Mouse (Mus musculus) Patski (cell line): ENCODE measurements around the gene Hsd17b11. TPM values are rescaled to one million over a fixed set of nuclear protein-coding genes. Genes with fewer than 3 reads are reported as not detected.

Source experiments
- ATAC-seq: fragments of 100-300 bp; one replicate; pipeline ENCODE4 v1.8.0; 2021
- CTCF ChIA-PET: fragments of 350-600 bp; sonication (Branson Sonifier 250); formaldehyde crosslinking; loops from one replicate; lab custom pipeline; 2022; ENCODE audit warnings: inconsistent platforms; lab: Charles Lee
- POLR2A ChIA-PET: fragments of 350-600 bp; sonication (Branson Sonifier 250); formaldehyde crosslinking; loops from one replicate; lab custom pipeline; 2022; ENCODE audit warnings: antibody characterized with exemption, inconsistent platforms; lab: Charles Lee
- DNase-seq: peaks from one replicate; pipeline ENCODE4 v3.0.0-alpha.2; 2011; ENCODE audit warnings: low read depth, low spot score
- H3K27me3 ChIP-seq: fragments of 371-371 bp; one replicate; pipeline ENCODE4 v1.5.1; 2021
- CTCF ChIP-seq: fragments of 100-300 bp; IDR thresholded peaks from one replicate; pipeline ENCODE4 v1.5.1; 2021
- in situ Hi-C: fragments of 300-500 bp; cut with MboI; formaldehyde crosslinking; loops from 3 replicates; pipeline ENCODE4 v1.11.1; 2018; ENCODE audit warnings: low pct_unique_long_range_greater_than_20kb, mixed read lengths
- polyA plus RNA-seq: library from polyadenylated mRNA; unstranded; gene quantifications from one replicate; pipeline ENCODE4 v1.2.3, GENCODE M21; 2021

Gene Hsd17b11
- polyA plus RNA-seq, 1 experiment from 2014 or later: 14.3 TPM

DNA sequence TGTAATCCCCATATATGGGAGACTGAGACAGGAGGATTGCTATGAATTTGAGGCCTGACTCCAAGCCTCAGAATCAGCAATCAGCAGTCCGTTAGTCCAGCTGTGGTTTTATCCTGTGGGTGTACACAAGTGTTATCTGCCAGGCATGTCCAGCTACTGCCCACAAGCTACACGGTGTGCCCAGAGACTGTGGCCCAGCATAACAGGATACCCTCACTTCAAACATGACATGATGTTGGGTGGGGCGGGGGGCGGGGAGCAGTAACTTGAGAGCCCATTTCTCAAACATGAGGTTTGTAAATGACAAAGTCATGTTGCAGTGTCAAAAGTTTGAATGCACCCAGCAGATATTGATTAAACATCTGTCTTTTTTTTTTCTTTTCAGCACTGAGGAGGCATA, 34.1 kb upstream of the Hsd17b11 start:
- no peak for TF ChIP-seq CTCF
- ChIA-PET POLR2A (interaction anchor here (0.6 kb wide), 1 partner anchor 402 kb away, joined by 3 read pairs; no protein-coding TSS in a partner anchor), CTCF (interaction anchor here (1.0 to 2.1 kb wide), 4 partner anchors 14 to 60 kb away, joined by 3 to 13 read pairs (median 3); no protein-coding TSS in a partner anchor)
- no peak for DNase-seq
- H3K27me3 ChIP-seq: no peaks in the 10 kb centered on the region
- in situ Hi-C loops: no loop called here
- ATAC-seq: no peak

DNA sequence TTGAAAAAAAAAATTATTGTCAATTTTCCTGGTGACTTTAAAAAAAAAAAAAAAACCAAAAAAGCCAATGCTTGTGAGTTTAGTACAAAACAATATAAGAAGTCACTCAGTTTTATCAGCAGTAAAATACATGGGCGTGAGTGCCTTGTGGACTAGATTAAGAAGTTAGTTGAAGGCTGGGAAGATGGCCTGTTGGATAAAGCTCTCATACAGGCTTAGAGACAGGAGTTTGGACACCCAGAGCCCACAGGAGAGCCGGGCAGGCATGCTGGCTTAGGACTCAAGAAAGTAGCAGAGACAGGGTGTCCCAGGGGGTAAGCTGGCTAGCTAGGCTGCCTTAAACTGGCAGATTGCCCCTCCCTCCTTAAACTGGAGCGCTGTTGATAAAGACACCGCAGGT, 33.2 kb upstream of the Hsd17b11 start:
- DNase-seq (no peak), ATAC-seq (no peak)
- in situ Hi-C loops: no loop called here
- ChIA-PET CTCF (interaction anchor here (2.1 kb wide), 1 partner anchor 19 kb away, joined by 13 read pairs; no protein-coding TSS in a partner anchor), POLR2A (interaction anchor here (0.6 kb wide), 1 partner anchor 403 kb away, joined by 3 read pairs; no protein-coding TSS in a partner anchor)
- H3K27me3 ChIP-seq: no peaks in the 10 kb centered on the region
- no peak for TF ChIP-seq CTCF

DNA sequence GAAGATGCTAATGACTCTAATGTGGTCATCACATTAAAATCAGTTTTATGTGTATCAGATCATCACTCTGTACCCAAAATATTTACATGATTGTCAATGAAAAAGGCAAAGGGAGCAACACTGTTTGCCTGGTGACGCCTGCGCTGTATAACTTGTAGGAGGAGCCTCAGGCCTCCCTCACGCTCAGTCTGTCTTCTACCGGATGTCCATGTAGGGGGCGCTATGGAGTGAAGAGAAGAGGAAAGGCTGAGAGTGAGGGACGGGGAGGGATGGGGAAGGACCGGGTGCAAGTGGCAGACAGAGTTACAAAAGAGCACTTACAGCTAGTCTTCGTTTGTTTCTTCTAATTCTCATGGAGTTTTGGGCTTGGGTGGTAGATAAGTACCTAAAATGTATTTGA, 31.2 kb upstream of the Hsd17b11 start:
- TF ChIP-seq CTCF: peak; percentile 52
- no peak for ATAC-seq
- ChIA-PET POLR2A (no interaction called here), CTCF (interaction anchor here (1.1 kb wide), 1 partner anchor 53 kb away, joined by 4 read pairs; no protein-coding TSS in a partner anchor)
- no peak for DNase-seq
- no peaks in the 10 kb centered on the region for H3K27me3 ChIP-seq
- in situ Hi-C loops: no loop called here

GRCm38 (mm10) chr5:104048139-104048538, 26.4 kb upstream of the Hsd17b11 start:
- DNase-seq: no peak
- no peak for ATAC-seq
- no peak for TF ChIP-seq CTCF
- in situ Hi-C loops: loop anchor here (10.0 kb wide), 1 partner anchor 407 kb away; the partner anchor contains the start of gene Pkd2
- CTCF ChIA-PET: interaction anchor here (1.0 to 3.1 kb wide), 7 partner anchors 9 to 288 kb away, joined by 3 to 13 read pairs (median 4); partner anchors contain the start of gene Gm17660
- POLR2A ChIA-PET: no interaction called here
- no peaks in the 10 kb centered on the region for H3K27me3 ChIP-seq

DNA sequence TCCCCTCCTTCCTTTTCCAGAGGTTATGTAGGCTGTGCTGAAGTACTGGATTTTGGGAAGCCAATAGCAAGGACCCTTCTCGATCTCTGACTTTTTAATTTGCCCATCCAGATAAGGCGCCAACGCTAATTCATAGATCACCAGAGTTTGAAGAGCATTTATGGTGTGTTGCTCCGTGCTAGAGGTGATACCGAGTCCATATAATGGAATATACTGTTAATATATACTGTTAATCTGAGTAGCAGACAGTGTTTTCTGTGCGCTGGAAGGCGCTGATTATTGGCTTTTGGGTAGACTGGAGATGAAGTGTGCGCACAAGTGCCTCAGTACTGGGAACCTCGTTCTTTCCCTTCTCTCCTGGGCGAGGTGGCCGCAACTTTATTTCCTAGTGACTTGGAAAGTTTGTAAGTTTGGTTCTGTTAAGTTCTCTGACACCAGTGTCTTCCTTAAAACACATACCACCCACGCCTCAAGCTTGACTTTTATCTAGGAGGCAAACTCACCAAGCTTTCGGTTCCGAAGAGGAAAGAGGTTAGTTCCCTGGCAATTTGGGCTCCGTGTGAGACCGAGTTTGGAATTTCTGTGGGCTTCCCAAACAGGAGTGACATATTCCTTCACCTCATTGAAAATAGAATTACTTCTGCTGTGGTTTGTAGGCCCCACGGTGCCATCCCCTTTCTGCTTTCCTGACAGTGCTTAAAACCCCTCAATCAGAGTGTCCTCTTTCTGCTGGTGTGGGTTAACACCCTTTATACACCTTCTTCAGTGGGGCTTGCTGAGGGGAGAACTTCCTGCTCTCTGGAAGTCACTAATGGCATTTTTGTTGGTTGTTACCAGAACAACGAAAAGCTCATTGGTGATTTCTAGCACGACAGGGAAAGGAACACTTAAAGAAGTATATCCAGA, 25.7 kb upstream of the Hsd17b11 start:
- no peak for DNase-seq
- in situ Hi-C loops: loop anchor here (10.0 kb wide), 1 partner anchor 407 kb away; the partner anchor contains the start of gene Pkd2
- no peak for TF ChIP-seq CTCF
- ChIA-PET CTCF (interaction anchor here (1.0 to 3.1 kb wide), 7 partner anchors 8 to 288 kb away, joined by 3 to 13 read pairs (median 4); partner anchors contain the start of gene Gm17660), POLR2A (no interaction called here)
- ATAC-seq: peak; percentile 42
- no peaks in the 10 kb centered on the region for H3K27me3 ChIP-seq

DNA sequence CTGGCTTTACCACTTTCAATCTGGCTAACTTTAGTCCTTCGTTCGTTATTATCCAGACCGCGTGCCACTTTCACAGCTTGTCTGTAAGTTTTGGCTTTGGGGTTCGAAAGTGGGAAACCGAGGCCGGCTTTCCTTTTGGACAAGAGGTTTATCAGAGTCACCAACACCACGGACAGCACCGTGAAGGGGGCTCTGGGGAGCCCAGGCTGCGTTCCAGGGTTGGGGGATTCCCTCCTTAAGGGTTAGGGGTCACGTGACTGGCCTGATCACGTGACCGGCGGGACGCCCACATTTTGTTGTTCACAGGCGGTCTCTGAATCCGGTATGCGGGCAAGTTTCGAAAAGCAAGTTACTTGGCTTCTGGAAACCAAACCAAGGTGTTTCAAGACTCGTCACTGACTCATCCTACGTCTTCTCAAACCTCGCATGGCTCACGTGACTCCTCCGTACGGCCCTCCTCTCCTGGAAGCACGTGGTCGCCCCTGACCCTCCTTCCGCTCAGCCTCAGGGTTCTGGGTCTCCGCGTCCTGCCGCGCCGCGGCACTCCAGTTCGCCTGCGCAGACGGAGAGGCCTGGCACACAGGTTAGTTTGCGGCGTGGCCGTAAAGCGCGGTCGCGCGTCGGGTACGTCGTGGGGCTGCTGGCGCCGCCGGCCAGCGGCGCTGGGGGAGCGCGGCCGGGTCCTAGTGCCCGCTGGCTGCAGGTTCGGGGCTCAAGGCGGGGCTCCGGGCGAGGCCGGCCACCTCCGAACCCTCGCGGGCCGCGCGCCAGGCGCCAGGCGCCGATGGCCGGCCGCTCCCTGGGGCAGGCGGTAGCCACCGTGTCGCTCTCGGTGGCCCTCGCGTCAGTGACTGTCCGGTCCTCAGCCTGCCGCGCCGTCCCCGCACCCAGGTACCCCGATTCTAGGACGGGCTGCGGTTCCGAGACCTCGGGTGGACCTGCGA, 24.8 kb upstream of the Hsd17b11 start, which contains the start of gene Nudt9:
Nudt9 (plus strand) TSS at position 51 of the 944 bp plus-strand sequence.
- in situ Hi-C loops: loop anchor here (10.0 kb wide), 1 partner anchor 408 kb away; the partner anchor contains the start of gene Pkd2
- DNase-seq: peak; percentile 95
- peak; percentile 95 for ATAC-seq

DNA sequence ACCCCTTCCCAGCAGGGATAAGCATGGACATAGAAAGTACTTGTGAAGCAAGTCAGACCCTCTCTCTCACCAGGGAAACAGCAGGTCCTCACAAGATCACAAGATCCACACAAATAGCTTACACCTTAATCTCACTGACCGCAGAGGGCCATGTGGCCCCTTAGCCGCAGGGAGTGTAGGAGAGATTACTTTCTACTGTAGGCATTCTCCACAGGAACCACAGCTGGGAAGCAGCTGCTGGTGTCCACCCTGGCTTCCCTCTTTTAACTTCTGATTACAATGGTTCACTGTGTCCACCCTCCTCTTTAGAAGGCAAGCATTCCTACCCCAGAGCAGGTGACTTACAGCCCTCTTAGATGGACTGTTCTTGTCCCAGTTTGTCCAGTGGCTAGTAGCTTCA, 22.0 kb upstream of the Hsd17b11 start:
- DNase-seq (no peak), ATAC-seq (no peak)
- H3K27me3 ChIP-seq: no peaks in the 10 kb centered on the region
- no peak for TF ChIP-seq CTCF
- ChIA-PET POLR2A (interaction anchor here (1.7 kb wide), 1 partner anchor 45 kb away, joined by 5 read pairs; no protein-coding TSS in a partner anchor), CTCF (interaction anchor here (1.1 to 4.0 kb wide), 5 partner anchors 11 to 49 kb away, joined by 3 to 32 read pairs (median 6); no protein-coding TSS in a partner anchor)
- in situ Hi-C loops: loop anchor here (5.0 to 10.0 kb wide), 2 partner anchors 36 to 411 kb away; partner anchors contain the start of gene Pkd2

More for the DNA sequence above, 24.8 kb upstream of the Hsd17b11 start, which contains the start of gene Nudt9:
- ChIA-PET CTCF (interaction anchor here (1.0 kb wide), 1 partner anchor 55 kb away, joined by 3 read pairs; no protein-coding TSS in a partner anchor), POLR2A (no interaction called here)
- no peak for TF ChIP-seq CTCF
- no peaks in the 10 kb centered on the region for H3K27me3 ChIP-seq

DNA sequence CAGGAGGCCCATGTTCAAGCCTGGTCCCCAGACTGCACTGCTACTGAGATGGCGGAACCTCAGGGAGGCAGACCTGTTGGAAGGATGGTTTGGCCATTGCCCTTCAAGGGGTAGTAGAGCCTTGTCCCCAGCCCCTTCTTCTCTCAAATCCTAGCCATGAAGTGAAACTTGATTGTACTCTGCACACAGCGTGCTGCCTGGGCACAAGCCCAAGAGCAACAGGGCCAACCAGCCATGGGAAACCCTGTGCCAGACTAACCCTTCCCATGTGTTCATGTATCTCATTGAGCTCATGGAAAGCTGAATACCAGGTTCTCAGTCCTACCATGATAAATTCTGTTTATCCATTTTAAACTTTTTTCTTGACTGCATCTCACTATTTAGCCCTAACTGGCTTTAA, 21.2 kb upstream of the Hsd17b11 start:
- POLR2A ChIA-PET: interaction anchor here (1.7 kb wide), 1 partner anchor 44 kb away, joined by 5 read pairs; no protein-coding TSS in a partner anchor
- no peak for DNase-seq

More for the DNA sequence above, 21.2 kb upstream of the Hsd17b11 start:
- TF ChIP-seq CTCF: no peak
- in situ Hi-C loops: loop anchor here (5.0 to 10.0 kb wide), 2 partner anchors 36 to 412 kb away; partner anchors contain the start of gene Pkd2
- H3K27me3 ChIP-seq: no peaks in the 10 kb centered on the region
- CTCF ChIA-PET: interaction anchor here (0.9 to 4.0 kb wide), 6 partner anchors 10 to 131 kb away, joined by 3 to 32 read pairs (median 4); no protein-coding TSS in a partner anchor
- ATAC-seq: no peak
